Mouse (Mus musculus) intestine, embryonic 14.5 days (tissue): ENCODE data around the gene Ptprm. TPM values are rescaled to one million over a fixed set of nuclear protein-coding genes. Genes with fewer than 3 reads are reported as not detected.

Experiments used
- ATAC-seq: fragments of 200-750 bp; cut with Nextera tagmentation; replicated peaks from 2 replicates; pipeline ENCODE4 v1.8.0; 2017; ENCODE audit warnings: low read depth, moderate number of reproducible peaks, moderate TSS enrichment, moderate library complexity; ENCODE audit not compliant: low FRiP score, low TSS enrichment
- DNase-seq: peaks from one replicate; pipeline ENCODE4 v3.0.0-alpha.2; 2018; ENCODE audit warnings: low spot score
- H3K27ac ChIP-seq: fragments of 300-500 bp; sonication (generic); 2 replicates; pipeline ENCODE4 v1.5.1; 2014; ENCODE audit warnings: low read depth, mild to moderate bottlenecking, control low read depth
- H3K27me3 ChIP-seq: fragments of 300-500 bp; sonication (generic); replicated peaks from 2 replicates; pipeline ENCODE4 v1.6.1; 2014; ENCODE audit warnings: low read length, control low read depth; ENCODE audit not compliant: control insufficient read depth, insufficient read depth
- H3K36me3 ChIP-seq: fragments of 300-500 bp; sonication (generic); 2 replicates; pipeline ENCODE4 v1.6.1; 2014; ENCODE audit warnings: low read length, control low read depth; ENCODE audit not compliant: control insufficient read depth, insufficient read depth
- H3K4me1 ChIP-seq: fragments of 300-500 bp; sonication (generic); replicated peaks from 2 replicates; pipeline ENCODE4 v1.6.1; 2014; ENCODE audit warnings: low read length, control low read depth, mixed read lengths; ENCODE audit not compliant: control insufficient read depth, insufficient read depth
- H3K4me2 ChIP-seq: fragments of 300-500 bp; sonication (generic); 2 replicates; pipeline ENCODE4 v1.6.1; 2014; ENCODE audit warnings: low read length
- H3K4me3 ChIP-seq: fragments of 300-500 bp; sonication (generic); 2 replicates; pipeline ENCODE4 v1.5.1; 2014; ENCODE audit warnings: low read depth, low read length, control low read depth, mixed read lengths
- H3K9ac ChIP-seq: fragments of 300-500 bp; sonication (generic); 2 replicates; pipeline ENCODE4 v1.6.1; 2014; ENCODE audit warnings: mild to moderate bottlenecking, low read length
- H3K9me3 ChIP-seq: fragments of 300-500 bp; sonication (generic); 2 replicates; pipeline ENCODE4 v1.6.1; 2016; ENCODE audit warnings: low read length, control low read depth; ENCODE audit not compliant: control insufficient read depth
- WGBS: fragments of 180-500 bp; shearing (Covaris S2); extraction: QIAGEN DNeasy Blood & Tissue Kit; methylation state at CpG from one replicate; pipeline ENCODE4 v1.1.7; 2014; 5-methylcytosine and 5-hydroxymethylcytosine counted together
- polyA plus RNA-seq: library from polyadenylated mRNA; unstranded; fragments of >200 nt; fragmentation: Nextera tagmentation; extraction: Ambion mirVana; gene quantifications from 2 replicates; pipeline ENCODE4 v1.2.1, GENCODE M21; 2014

Gene Ptprm
- polyA plus RNA-seq, 1 experiment from 2014 or later, result 15.9 TPM

DNA sequence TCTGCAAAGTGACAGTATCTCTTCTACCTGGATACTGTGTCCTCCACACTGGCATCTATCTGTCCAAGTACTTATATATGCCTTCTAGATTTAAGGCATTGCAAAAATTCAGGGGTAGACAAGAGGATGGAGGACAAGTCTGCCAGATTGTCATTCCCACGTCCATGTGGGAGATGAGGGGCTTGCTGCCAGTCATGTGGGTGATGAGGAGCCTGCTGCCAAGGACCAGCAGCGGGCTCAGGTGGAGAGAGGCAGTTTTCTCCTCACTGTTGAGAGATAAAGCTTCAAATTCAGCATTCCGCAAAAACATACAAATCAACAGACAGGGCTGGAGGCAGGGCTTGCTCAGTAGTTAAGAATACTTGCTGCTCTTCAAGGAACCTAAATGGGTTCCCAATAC is 66.8 kb downstream of the Ptprm start:
- no peak overlapping the region for H3K27ac ChIP-seq
- no peak overlapping the region for H3K4me3 ChIP-seq
- no peak overlapping the region for H3K9ac ChIP-seq
- 81% methylated on average over 3 of the region's 3 CpGs for WGBS
- no peaks in the 10 kb centered on the region for H3K36me3 ChIP-seq
- DNase-seq (no peak), ATAC-seq (no peak)
- H3K4me1 ChIP-seq, result no peaks in the 10 kb centered on the region
- H3K4me2 ChIP-seq, result no peak overlapping the region
- H3K27me3 ChIP-seq, result no peaks in the 10 kb centered on the region
- no peaks in the 10 kb centered on the region for H3K9me3 ChIP-seq

GRCm38 (mm10) chr17:67281640-67282170 is 72.6 kb downstream of the Ptprm start:
- no peaks in the 10 kb centered on the region for H3K36me3 ChIP-seq
- WGBS, result 17% methylated on average over 13 of the region's 13 CpGs
- H3K9ac ChIP-seq, result no peak overlapping the region
- H3K27me3 ChIP-seq, result no peaks in the 10 kb centered on the region
- H3K4me2 ChIP-seq, result peak overlapping the region; percentile 18; the same call in 1 of the 2 replicates
- no peaks in the 10 kb centered on the region for H3K9me3 ChIP-seq
- H3K4me3 ChIP-seq, result no peak overlapping the region
- peaks cover 7% of the 10 kb centered on the region; the same call in 1 of the 2 replicates for H3K4me1 ChIP-seq
- no peak overlapping the region for H3K27ac ChIP-seq
- DNase-seq (no peak), ATAC-seq (no peak)

DNA sequence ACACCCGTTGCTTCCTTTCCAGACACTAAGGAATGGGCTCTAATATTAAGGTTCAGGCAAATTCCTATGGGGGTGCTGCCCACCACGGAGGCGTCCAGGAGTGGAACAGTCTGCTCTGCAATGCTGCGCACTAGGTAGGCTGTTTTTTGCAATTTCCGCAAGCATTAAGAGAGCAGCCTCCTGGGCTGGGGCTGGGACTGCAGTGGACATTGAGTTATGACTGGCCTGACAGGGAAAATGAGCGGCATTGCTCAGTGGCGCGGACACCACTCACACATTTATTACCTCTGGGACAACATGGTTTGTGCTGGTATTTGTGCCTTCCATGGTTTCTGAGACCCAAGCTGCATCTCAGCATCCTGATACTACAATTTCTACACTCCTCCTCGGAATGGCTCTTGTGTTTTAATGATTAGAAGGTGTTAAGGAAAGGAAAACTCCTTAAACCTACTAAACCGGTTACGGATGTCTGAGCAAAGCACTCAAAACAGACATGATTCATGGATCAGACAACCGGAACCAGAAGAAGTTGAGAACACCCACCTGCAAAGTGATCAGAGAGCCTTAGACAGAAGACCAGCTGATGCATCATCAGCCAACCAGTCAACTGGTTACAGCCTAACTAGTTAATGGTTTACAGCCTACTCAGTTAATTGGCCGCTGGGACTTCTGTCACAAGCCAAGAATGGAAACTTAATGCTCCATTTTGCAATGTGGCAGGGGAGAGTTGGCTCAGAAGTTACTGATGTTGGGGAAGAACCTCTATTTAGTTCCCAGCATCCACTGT is 76.9 kb downstream of the Ptprm start:
- 84% methylated on average over 13 of the region's 13 CpGs for WGBS
- Histone ChIP-seq H3K9ac (no peak overlapping the region), H3K4me3 (no peak overlapping the region), H3K36me3 (no peaks in the 10 kb centered on the region), H3K4me2 (no peak overlapping the region), H3K27me3 (no peaks in the 10 kb centered on the region), H3K9me3 (no peaks in the 10 kb centered on the region), H3K4me1 (peaks cover 7% of the 10 kb centered on the region; the same call in 1 of the 2 replicates), H3K27ac (no peak overlapping the region)
- DNase-seq (no peak), ATAC-seq (no peak)

- no peaks in the 10 kb centered on the region for H3K9me3 ChIP-seq
- no peak overlapping the region for H3K4me3 ChIP-seq
- H3K27me3 ChIP-seq, result no peaks in the 10 kb centered on the region
- H3K9ac ChIP-seq, result no peak overlapping the region
- H3K4me1 ChIP-seq, result no peaks in the 10 kb centered on the region
- no peak overlapping the region for H3K4me2 ChIP-seq
- 52% methylated on average over 21 of the region's 21 CpGs for WGBS
- no peaks in the 10 kb centered on the region for H3K36me3 ChIP-seq
- no peak for DNase-seq
- ATAC-seq, result no peak
- H3K27ac ChIP-seq, result no peak overlapping the region
Observed at GRCm38 (mm10) chr17:67274531-67275094, 79.6 kb downstream of the Ptprm start.

DNA sequence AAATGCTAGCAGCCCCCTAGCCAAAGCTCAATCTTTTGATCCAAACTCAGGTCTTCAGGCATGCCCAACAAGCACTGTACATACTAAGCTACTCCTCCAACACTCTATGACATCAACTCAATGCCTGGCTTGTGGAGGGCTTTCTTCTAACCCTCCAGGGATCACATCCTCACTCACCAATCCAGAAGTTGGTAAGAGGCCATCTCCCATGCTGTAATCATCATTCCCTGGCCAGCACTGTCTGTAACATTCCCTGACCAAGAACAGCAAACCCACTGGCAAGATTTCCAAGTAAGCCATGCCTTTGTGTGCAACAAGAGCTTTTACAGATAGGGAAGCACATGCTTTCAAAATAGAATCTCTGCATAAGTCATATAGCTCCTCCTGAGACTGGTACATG is 81.3 kb downstream of the Ptprm start:
- no peak overlapping the region for H3K9ac ChIP-seq
- no peaks in the 10 kb centered on the region for H3K9me3 ChIP-seq
- no peak overlapping the region for H3K4me2 ChIP-seq
- H3K27ac ChIP-seq, result no peak overlapping the region
- H3K36me3 ChIP-seq, result no peaks in the 10 kb centered on the region
- no peaks in the 10 kb centered on the region for H3K27me3 ChIP-seq
- H3K4me1 ChIP-seq, result no peaks in the 10 kb centered on the region
- no peak for DNase-seq
- no peak overlapping the region for H3K4me3 ChIP-seq
- ATAC-seq, result no peak

DNA sequence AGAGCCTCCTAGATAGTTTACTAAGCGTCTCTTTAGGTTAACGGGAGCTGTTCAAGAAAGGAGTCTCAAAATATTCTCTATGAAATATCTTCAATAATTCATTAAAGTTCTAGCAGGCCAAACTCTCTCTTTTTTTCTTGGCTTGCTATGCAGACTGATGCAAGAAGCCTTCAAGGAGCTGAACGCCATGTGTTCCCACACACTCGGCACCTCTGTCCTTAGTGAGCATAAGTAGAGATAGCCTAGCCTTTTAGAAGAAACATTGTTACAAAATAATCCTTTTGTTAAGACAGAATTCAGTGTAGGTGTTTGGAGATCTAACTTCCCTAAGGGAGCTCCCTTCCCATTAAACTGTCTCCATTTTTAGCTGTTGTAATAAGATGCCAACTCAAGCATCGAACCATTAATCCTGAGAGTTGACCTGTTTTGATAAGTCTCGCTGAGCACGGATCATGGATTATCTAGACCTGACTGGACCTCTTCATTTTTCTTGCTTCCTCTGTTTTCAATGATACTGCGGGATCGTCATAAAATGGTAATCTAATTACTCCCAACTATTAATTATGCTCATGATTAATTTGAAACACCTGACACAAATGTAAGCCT is 85.7 kb downstream of the Ptprm start:
- Histone ChIP-seq H3K9me3 (no peaks in the 10 kb centered on the region), H3K27ac (no peak overlapping the region), H3K4me1 (no peaks in the 10 kb centered on the region), H3K4me2 (no peak overlapping the region), H3K4me3 (no peak overlapping the region), H3K27me3 (no peaks in the 10 kb centered on the region), H3K9ac (no peak overlapping the region), H3K36me3 (no peaks in the 10 kb centered on the region)
- DNase-seq, result peak; percentile 7
- no peak for ATAC-seq
- WGBS, result 87% methylated on average over 9 of the region's 9 CpGs

DNA sequence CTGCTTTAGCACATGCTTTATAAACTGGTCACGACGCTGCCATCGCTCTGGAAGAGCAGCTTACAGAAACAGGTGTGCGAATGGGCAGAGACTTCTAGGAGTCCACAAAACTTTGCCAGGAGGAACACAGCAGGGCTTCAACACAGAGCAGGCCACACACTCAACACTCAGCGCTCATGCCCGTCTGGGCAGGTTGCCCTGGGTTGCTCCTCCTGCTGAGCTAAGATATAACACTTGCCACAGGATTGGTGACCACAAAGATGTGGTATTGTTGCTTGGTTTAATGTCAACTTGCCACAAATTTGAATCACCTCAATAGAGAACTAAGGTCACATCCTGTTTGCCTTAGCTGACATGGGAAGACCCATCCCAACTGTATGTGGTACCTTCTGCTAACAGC is 88.0 kb downstream of the Ptprm start:
- Histone ChIP-seq H3K4me2 (no peak overlapping the region), H3K4me3 (no peak overlapping the region), H3K27ac (no peak overlapping the region), H3K27me3 (no peaks in the 10 kb centered on the region), H3K9ac (no peak overlapping the region), H3K36me3 (no peaks in the 10 kb centered on the region), H3K4me1 (no peaks in the 10 kb centered on the region), H3K9me3 (no peaks in the 10 kb centered on the region)
- ATAC-seq, result no peak
- DNase-seq, result no peak
- 91% methylated on average over 6 of the region's 6 CpGs for WGBS

- no peaks in the 10 kb centered on the region for H3K36me3 ChIP-seq
- no peaks in the 10 kb centered on the region for H3K9me3 ChIP-seq
- DNase-seq (peak; percentile 24), ATAC-seq (no peak)
- H3K27me3 ChIP-seq, result no peaks in the 10 kb centered on the region
- no peaks in the 10 kb centered on the region for H3K4me1 ChIP-seq
- H3K9ac ChIP-seq, result no peak overlapping the region
- H3K4me2 ChIP-seq, result no peak overlapping the region
- no peak overlapping the region for H3K4me3 ChIP-seq
- no peak overlapping the region for H3K27ac ChIP-seq
- WGBS, result 88% methylated on average over 4 of the region's 4 CpGs
Observed at GRCm38 (mm10) chr17:67265520-67265919, 88.7 kb downstream of the Ptprm start.
